Mouse (Mus musculus): ENCODE measurements around the gene Thra. TPM values are rescaled to one million over a fixed set of nuclear protein-coding genes. Genes with fewer than 3 reads are reported as not detected.

The Thra gene
- polyA plus RNA-seq, 1 experiment = 68.9 TPM

GRCm38 (mm10) chr11:98809457-98810290, 69.2 kb downstream of the Thra start:
- peak overlapping the region; percentile 91 for H3K4me2 ChIP-seq (ENCODE audit: low read depth)
- H3K27me3 ChIP-seq (ENCODE audit: control insufficient read depth, insufficient read depth, insufficient read length) = no peaks in the 10 kb centered on the region
- peaks cover 40% of the 10 kb centered on the region for H3K36me3 ChIP-seq (ENCODE audit: control insufficient read depth, insufficient read depth)
- H3K79me2 ChIP-seq (ENCODE audit: control insufficient read depth, insufficient read depth) = peaks cover 47% of the 10 kb centered on the region
- H3ac ChIP-seq (ENCODE audit: control insufficient read depth, insufficient read length) = peak overlapping the region; percentile 62
- peak overlapping the region; percentile 65 for H3K4me3 ChIP-seq
- TF ChIP-seq TCF3 (IDR thresholded peaks at IDR 0.05; ENCODE audit: insufficient read length, low read depth) = no peak
- TF ChIP-seq SRF (IDR thresholded peaks at IDR 0.05; ENCODE audit: control insufficient read depth, insufficient read length, low read depth) = peak; percentile 51
- peak; percentile 98 for TF ChIP-seq POLR2AphosphoS2 (IDR thresholded peaks at IDR 0.05; ENCODE audit: insufficient read length, low read depth)
- TF ChIP-seq TCF12 (IDR thresholded peaks at IDR 0.05; ENCODE audit: insufficient read depth, poor library complexity, severe bottlenecking) = no peak
- peak in 1 of 3 experiments; percentile 11 for TF ChIP-seq MYOD1 (IDR thresholded peaks at IDR 0.05; ENCODE audit: control insufficient read depth in 1 of 3, insufficient read length in 2 of 3, low read depth in 2 of 3)
- TF ChIP-seq REST (IDR thresholded peaks at IDR 0.05; ENCODE audit: insufficient read depth, insufficient read length) = peak; percentile 72
- no peak for TF ChIP-seq MAX (IDR thresholded peaks at IDR 0.05; ENCODE audit: low read depth)
- peak in 1 of 3 experiments; percentile 43 for TF ChIP-seq MYOG (IDR thresholded peaks at IDR 0.05; ENCODE audit: control insufficient read depth in 1 of 3, insufficient read depth in 1 of 3, insufficient read length in 2 of 3, low read depth in 2 of 3)
- TF ChIP-seq USF1 (IDR thresholded peaks at IDR 0.05; ENCODE audit: low read depth) = no peak
- no peak for TF ChIP-seq E2F4 (IDR thresholded peaks at IDR 0.05; ENCODE audit: insufficient read depth)
- TF ChIP-seq POLR2A (IDR thresholded peaks at IDR 0.05; ENCODE audit: insufficient read length, low read depth) = peak; percentile 97
- TF ChIP-seq CEBPB (IDR thresholded peaks at IDR 0.05; ENCODE audit: insufficient read depth, poor library complexity, severe bottlenecking) = no peak

- Histone ChIP-seq H3K79me2 (ENCODE audit: control insufficient read depth, insufficient read depth) (peaks cover 55% of the 10 kb centered on the region), H3K36me3 (ENCODE audit: control insufficient read depth, insufficient read depth) (peaks cover 35% of the 10 kb centered on the region), H3ac (ENCODE audit: control insufficient read depth, insufficient read length) (peak overlapping the region; percentile 62), H3K27me3 (ENCODE audit: control insufficient read depth, insufficient read depth, insufficient read length) (no peaks in the 10 kb centered on the region), H3K4me3 (peak overlapping the region; percentile 65), H3K4me2 (ENCODE audit: low read depth) (peak overlapping the region; percentile 91)
- TF ChIP-seq TCF12 (IDR thresholded peaks at IDR 0.05; ENCODE audit: insufficient read depth, poor library complexity, severe bottlenecking) (no peak), TCF3 (IDR thresholded peaks at IDR 0.05; ENCODE audit: insufficient read length, low read depth) (no peak), MYOG (IDR thresholded peaks at IDR 0.05; ENCODE audit: control insufficient read depth in 1 of 3, insufficient read depth in 1 of 3, insufficient read length in 2 of 3, low read depth in 2 of 3) (no peak), POLR2AphosphoS2 (IDR thresholded peaks at IDR 0.05; ENCODE audit: insufficient read length, low read depth) (no peak), REST (IDR thresholded peaks at IDR 0.05; ENCODE audit: insufficient read depth, insufficient read length) (no peak), MAX (IDR thresholded peaks at IDR 0.05; ENCODE audit: low read depth) (no peak), SRF (IDR thresholded peaks at IDR 0.05; ENCODE audit: control insufficient read depth, insufficient read length, low read depth) (no peak), MYOD1 (IDR thresholded peaks at IDR 0.05; ENCODE audit: control insufficient read depth in 1 of 3, insufficient read length in 2 of 3, low read depth in 2 of 3) (no peak), CEBPB (IDR thresholded peaks at IDR 0.05; ENCODE audit: insufficient read depth, poor library complexity, severe bottlenecking) (no peak)
Observed at GRCm38 (mm10) chr11:98810686-98811085, 70.2 kb downstream of the Thra start.

DNA sequence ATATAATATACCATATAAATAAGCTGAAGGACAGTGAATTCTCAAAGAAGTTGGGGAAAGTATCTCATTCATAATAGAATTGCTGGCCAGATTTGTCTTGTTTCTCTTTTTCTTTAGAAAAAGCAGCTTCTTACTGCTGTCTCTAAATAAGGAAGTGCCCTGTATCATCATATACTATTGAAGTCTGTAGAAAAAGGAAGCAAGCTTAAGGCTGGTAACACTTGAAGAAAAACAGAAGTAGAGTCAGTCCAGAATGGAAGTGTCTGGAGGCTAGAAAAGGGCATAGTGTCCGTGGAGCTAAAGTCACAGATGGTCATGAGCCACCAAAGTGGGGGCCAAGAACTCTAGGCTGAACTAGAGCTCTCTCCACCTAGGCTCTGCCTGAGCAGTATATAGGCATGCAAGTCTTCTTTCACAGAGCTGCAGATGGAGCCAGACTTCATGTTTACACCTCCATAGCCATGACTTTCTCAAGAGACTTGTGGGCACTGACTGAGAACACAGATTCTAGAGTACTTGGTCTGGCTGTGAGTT, 76.3 kb downstream of the Thra start:
- H3K27me3 ChIP-seq (ENCODE audit: control insufficient read depth, insufficient read depth, insufficient read length) = no peaks in the 10 kb centered on the region
- peaks cover 81% of the 10 kb centered on the region for H3K79me2 ChIP-seq (ENCODE audit: control insufficient read depth, insufficient read depth)
- no peak overlapping the region for H3K4me2 ChIP-seq (ENCODE audit: low read depth)
- peaks cover 51% of the 10 kb centered on the region for H3K36me3 ChIP-seq (ENCODE audit: control insufficient read depth, insufficient read depth)
- H3ac ChIP-seq (ENCODE audit: control insufficient read depth, insufficient read length) = no peak overlapping the region
- H3K4me3 ChIP-seq = no peak overlapping the region
- TF ChIP-seq MAX (IDR thresholded peaks at IDR 0.05; ENCODE audit: low read depth) (no peak), TCF12 (IDR thresholded peaks at IDR 0.05; ENCODE audit: insufficient read depth, poor library complexity, severe bottlenecking) (no peak), POLR2A (IDR thresholded peaks at IDR 0.05; ENCODE audit: insufficient read length, low read depth) (no peak), USF1 (IDR thresholded peaks at IDR 0.05; ENCODE audit: low read depth) (no peak), MYOG (IDR thresholded peaks at IDR 0.05; ENCODE audit: control insufficient read depth in 1 of 3, insufficient read depth in 1 of 3, insufficient read length in 2 of 3, low read depth in 2 of 3) (no peak), MYOD1 (IDR thresholded peaks at IDR 0.05; ENCODE audit: control insufficient read depth in 1 of 3, insufficient read length in 2 of 3, low read depth in 2 of 3) (no peak), CEBPB (IDR thresholded peaks at IDR 0.05; ENCODE audit: insufficient read depth, poor library complexity, severe bottlenecking) (no peak), E2F4 (IDR thresholded peaks at IDR 0.05; ENCODE audit: insufficient read depth) (no peak), POLR2AphosphoS2 (IDR thresholded peaks at IDR 0.05; ENCODE audit: insufficient read length, low read depth) (no peak), REST (IDR thresholded peaks at IDR 0.05; ENCODE audit: insufficient read depth, insufficient read length) (no peak), SRF (IDR thresholded peaks at IDR 0.05; ENCODE audit: control insufficient read depth, insufficient read length, low read depth) (no peak), TCF3 (IDR thresholded peaks at IDR 0.05; ENCODE audit: insufficient read length, low read depth) (no peak)

Other genes starting within 250 kb of the Thra start
- gene Ikzf3, start 194.6 kb upstream of the Thra start, polyA plus RNA-seq (2012; fragmentation: generic; extraction: Trizol) = not detected
- not detected for gene Zpbp2, start 189.5 kb upstream of the Thra start, polyA plus RNA-seq (2012; fragmentation: generic; extraction: Trizol)
- 43.5 TPM for gene Ormdl3, start 153.3 kb upstream of the Thra start, polyA plus RNA-seq (2012; fragmentation: generic; extraction: Trizol)
- not detected for gene Lrrc3c, start 142.3 kb upstream of the Thra start, polyA plus RNA-seq (2012; fragmentation: generic; extraction: Trizol)
- gene Gm12355, start 115.0 kb upstream of the Thra start, polyA plus RNA-seq (2012; fragmentation: generic; extraction: Trizol) = 0.44 TPM
- gene Gsdma3, start 114.3 kb upstream of the Thra start, polyA plus RNA-seq (2012; fragmentation: generic; extraction: Trizol) = not detected
- not detected for gene Gsdma2, start 93.9 kb upstream of the Thra start, polyA plus RNA-seq (2012; fragmentation: generic; extraction: Trizol)
- gene Gsdma, start 76.3 kb upstream of the Thra start, polyA plus RNA-seq (2012; fragmentation: generic; extraction: Trizol) = 0.04 TPM
- gene Psmd3, start 58.1 kb upstream of the Thra start, polyA plus RNA-seq (2012; fragmentation: generic; extraction: Trizol) = 250 TPM
- gene Csf3, start 39.4 kb upstream of the Thra start, polyA plus RNA-seq (2012; fragmentation: generic; extraction: Trizol) = not detected
- 32.5 TPM for gene Med24, start 11.2 kb upstream of the Thra start, polyA plus RNA-seq (2012; fragmentation: generic; extraction: Trizol)
- gene Nr1d1, start 34.7 kb downstream of the Thra start, polyA plus RNA-seq (2012; fragmentation: generic; extraction: Trizol) = 49.1 TPM
- 35.6 TPM for gene Msl1, start 54.9 kb downstream of the Thra start, polyA plus RNA-seq (2012; fragmentation: generic; extraction: Trizol)
- gene Casc3, start 64.3 kb downstream of the Thra start, polyA plus RNA-seq (2012; fragmentation: generic; extraction: Trizol) = 22.1 TPM
- gene Rapgefl1, start 96.1 kb downstream of the Thra start, polyA plus RNA-seq (2012; fragmentation: generic; extraction: Trizol) = 3.5 TPM
- gene Wipf2, start 123.0 kb downstream of the Thra start, polyA plus RNA-seq (2012; fragmentation: generic; extraction: Trizol) = 5.3 TPM
- gene Cdc6, start 167.2 kb downstream of the Thra start, polyA plus RNA-seq (2012; fragmentation: generic; extraction: Trizol) = 2.6 TPM
- gene Rara, start 187.2 kb downstream of the Thra start, polyA plus RNA-seq (2012; fragmentation: generic; extraction: Trizol) = 27.3 TPM
- 0.05 TPM for gene Gjd3, start 242.4 kb downstream of the Thra start, polyA plus RNA-seq (2012; fragmentation: generic; extraction: Trizol)